8 mouse cellular contexts compared by ENCODE assay signal in the genomic region with DNA sequence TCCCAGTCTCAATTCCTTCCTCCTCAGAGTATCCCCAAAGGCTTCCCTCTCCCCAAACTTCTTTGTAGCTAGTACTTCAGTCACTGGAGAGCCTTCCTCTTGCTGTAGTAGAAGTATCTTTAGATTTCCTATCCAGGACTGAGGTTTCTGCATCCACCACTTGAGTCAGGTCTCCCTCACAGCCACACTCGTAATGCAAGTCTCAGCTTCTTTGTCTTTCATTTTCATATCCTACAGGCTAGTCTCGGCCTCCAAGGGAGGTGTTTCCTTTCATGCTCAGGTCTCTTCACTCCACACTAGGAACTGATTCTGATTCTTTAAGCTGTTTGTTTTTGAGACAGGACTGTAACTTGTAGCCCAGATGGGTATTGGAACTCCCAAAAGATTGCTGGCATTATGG. TPM values are rescaled to one million over a fixed set of nuclear protein-coding genes. Genes with fewer than 3 reads are reported as not detected.
DNase-seq lines count a peak whose midpoint lies in the region; ATAC-seq and TF ChIP-seq lines count a peak whose summit lies in the region.

No protein-coding gene starts in this region.

- no peak for ATAC-seq in megakaryocyte, adult 5-6 weeks (ENCODE audit: poor library complexity, severe bottlenecking)
- ATAC-seq in limb, embryonic 15.5 days (ENCODE audit: insufficient number of reproducible peaks, low FRiP score, low TSS enrichment, low read depth), result no peak
- ATAC-seq in stomach, postnatal 0 days (ENCODE audit: low FRiP score, low TSS enrichment), result no peak

- H3K9me3 ChIP-seq in megakaryocyte, embryonic 14.5 days, result no peaks in the 10 kb centered on the region
- no peaks in the 10 kb centered on the region for H3K9me3 ChIP-seq in limb, embryonic 15.5 days
- no peaks in the 10 kb centered on the region for H3K9me3 ChIP-seq in stomach, postnatal 0 days (ENCODE audit: control insufficient read depth, low read length)

- 88% methylated on average over 2 of the region's 2 CpGs for WGBS in limb, embryonic 15.5 days
- WGBS in stomach, postnatal 0 days, result 64% methylated on average over 2 of the region's 2 CpGs

- peak overlapping the region; percentile 74 for H3K4me2 ChIP-seq in limb, embryonic 15.5 days
- peak overlapping the region; percentile 92 for H3K4me2 ChIP-seq in stomach, postnatal 0 days (replicated peaks; ENCODE audit: low read depth)

- H3K4me1 ChIP-seq in megakaryocyte, embryonic 14.5 days, result peaks cover 59% of the 10 kb centered on the region
- H3K4me1 ChIP-seq in limb, embryonic 15.5 days, result peaks cover 17% of the 10 kb centered on the region
- H3K4me1 ChIP-seq in stomach, postnatal 0 days (replicated peaks; ENCODE audit: control insufficient read depth, insufficient read depth), result peaks cover 4% of the 10 kb centered on the region

- no peak for TF ChIP-seq CTCF in stomach, postnatal 0 days (IDR thresholded peaks at IDR 0.05; ENCODE audit: low read depth)

- no peak overlapping the region for H3K27ac ChIP-seq in limb, embryonic 15.5 days
- H3K27ac ChIP-seq in stomach, postnatal 0 days (replicated peaks), result no peak overlapping the region

- peak; percentile 12 for DNase-seq in cerebellum, adult 11-12 months
- no peak for DNase-seq in cerebellum, postnatal 10 days
- DNase-seq in stomach, postnatal 0 days (ENCODE audit: low spot score), result peak; percentile 9
- no peak for DNase-seq in gastrocnemius, adult 18-20 months (ENCODE audit: low spot score)
- no peak for DNase-seq in embryo, embryonic 11 days

- no peaks in the 10 kb centered on the region for H3K27me3 ChIP-seq in megakaryocyte, embryonic 14.5 days (replicated peaks)
- no peaks in the 10 kb centered on the region for H3K27me3 ChIP-seq in limb, embryonic 15.5 days
- no peaks in the 10 kb centered on the region for H3K27me3 ChIP-seq in stomach, postnatal 0 days (ENCODE audit: control insufficient read depth, insufficient read depth, low read length)

- H3K36me3 ChIP-seq in megakaryocyte, embryonic 14.5 days (replicated peaks; ENCODE audit: low read length), result peaks cover 74% of the 10 kb centered on the region
- peaks cover 48% of the 10 kb centered on the region for H3K36me3 ChIP-seq in limb, embryonic 15.5 days
- H3K36me3 ChIP-seq in stomach, postnatal 0 days (ENCODE audit: control insufficient read depth, insufficient read depth, low read length), result peaks cover 38% of the 10 kb centered on the region

- H3K4me3 ChIP-seq in megakaryocyte, embryonic 14.5 days (replicated peaks), result peak overlapping the region; percentile 100
- peak overlapping the region; percentile 93 for H3K4me3 ChIP-seq in limb, embryonic 15.5 days
- peak overlapping the region; percentile 91; the same call in 1 of the 2 replicates for H3K4me3 ChIP-seq in stomach, postnatal 0 days (ENCODE audit: low read depth, low read length)

- peak overlapping the region; percentile 89 for H3K9ac ChIP-seq in limb, embryonic 15.5 days
- peak overlapping the region; percentile 89 for H3K9ac ChIP-seq in stomach, postnatal 0 days (ENCODE audit: low read length)

- no peak for TF ChIP-seq EP300 in stomach, postnatal 0 days (optimal IDR thresholded peaks at IDR 0.05)

RNA-seq across cellular contexts. Expression of gene Leng8, which starts 1.3 kb away (rescaled TPM):
- polyA plus RNA-seq in megakaryocyte, embryonic 14.5 days (2012; ENCODE audit: insufficient read depth, low replicate concordance), result 56.6 and 193 TPM in 2 replicates
- 34.2 and 48.8 TPM in 2 replicates for total RNA-seq in megakaryocyte, adult 5-6 weeks (2015)
- 35.2 TPM in 2 replicates for total RNA-seq in megakaryocyte, adult 5-6 weeks (2017)
- polyA plus RNA-seq in limb, embryonic 15.5 days (2015; fragmentation: Nextera tagmentation; extraction: Ambion mirVana), result 56.7 and 57.3 TPM in 2 replicates
- 14.7 and 20.1 TPM in 2 replicates for polyA plus RNA-seq in stomach, postnatal 0 days (2015; fragmentation: Nextera tagmentation; extraction: Ambion mirVana)
- total RNA-seq in gastrocnemius, adult 18-20 months (2021), result 10 to 100 TPM; 27.2 to 33.0 TPM

RNA-seq across cellular contexts. Expression of gene Leng9, which starts 12.0 kb away (rescaled TPM):
- 1.6 and 5.1 TPM in 2 replicates for polyA plus RNA-seq in megakaryocyte, embryonic 14.5 days (2012; ENCODE audit: insufficient read depth, low replicate concordance)
- total RNA-seq in megakaryocyte, adult 5-6 weeks (2015), result 2.6 and 3.0 TPM in 2 replicates
- total RNA-seq in megakaryocyte, adult 5-6 weeks (2017), result 4.1 and 5.2 TPM in 2 replicates
- 5.4 and 6.2 TPM in 2 replicates for polyA plus RNA-seq in limb, embryonic 15.5 days (2015; fragmentation: Nextera tagmentation; extraction: Ambion mirVana)
- polyA plus RNA-seq in stomach, postnatal 0 days (2015; fragmentation: Nextera tagmentation; extraction: Ambion mirVana), result 7.4 and 8.5 TPM in 2 replicates
- total RNA-seq in gastrocnemius, adult 18-20 months (2021), result 1 to 10 TPM; 1.8 to 2.2 TPM

RNA-seq across cellular contexts. Expression of gene Ttyh1, which starts 19.0 kb away (rescaled TPM):
- polyA plus RNA-seq in megakaryocyte, embryonic 14.5 days (2012; ENCODE audit: insufficient read depth, low replicate concordance), result not detected in 2 replicates
- total RNA-seq in megakaryocyte, adult 5-6 weeks (2015), result not detected in 2 replicates
- total RNA-seq in megakaryocyte, adult 5-6 weeks (2017), result not detected in 2 replicates
- 2.6 and 3.3 TPM in 2 replicates for polyA plus RNA-seq in limb, embryonic 15.5 days (2015; fragmentation: Nextera tagmentation; extraction: Ambion mirVana)
- polyA plus RNA-seq in stomach, postnatal 0 days (2015; fragmentation: Nextera tagmentation; extraction: Ambion mirVana), result 4.1 and 4.3 TPM in 2 replicates
- total RNA-seq in gastrocnemius, adult 18-20 months (2021), result 1 to 10 TPM in 1 of 2 experiments, under 1 TPM in 1; 0.81 to 1.6 TPM

RNA-seq across cellular contexts. Expression of gene Cdc42ep5, which starts 26.5 kb away (rescaled TPM):
- 634 and 2,176 TPM in 2 replicates for polyA plus RNA-seq in megakaryocyte, embryonic 14.5 days (2012; ENCODE audit: insufficient read depth, low replicate concordance)
- total RNA-seq in megakaryocyte, adult 5-6 weeks (2015), result not detected in 2 replicates
- total RNA-seq in megakaryocyte, adult 5-6 weeks (2017), result not detected in 2 replicates
- polyA plus RNA-seq in limb, embryonic 15.5 days (2015; fragmentation: Nextera tagmentation; extraction: Ambion mirVana), result 80.6 and 82.3 TPM in 2 replicates
- polyA plus RNA-seq in stomach, postnatal 0 days (2015; fragmentation: Nextera tagmentation; extraction: Ambion mirVana), result 119 and 121 TPM in 2 replicates
- total RNA-seq in gastrocnemius, adult 18-20 months (2021), result 1 to 10 TPM; 1.5 to 1.7 TPM

Comparison
In these comparisons a context has a peak if more than half of its experiments do, and no peak if none do; other contexts are left out.
1. DNase-seq: peak in cerebellum, adult 11-12 months (single experiment) and stomach, postnatal 0 days (single experiment); none in cerebellum, postnatal 10 days (0 of 2), gastrocnemius, adult 18-20 months (single experiment) and embryo, embryonic 11 days (single experiment).
2. Peak in every context shown above with its lines, with median percentiles within 50 percentile points of each other: H3K4me3 ChIP-seq.